Mouse (Mus musculus) testis, postnatal 14 days (tissue): ENCODE measurements around the gene T.

Experiments
- DNase-seq: peaks from one replicate; pipeline ENCODE4 v3.0.0; 2021; ENCODE audit warnings: low spot score

Gene T

DNA sequence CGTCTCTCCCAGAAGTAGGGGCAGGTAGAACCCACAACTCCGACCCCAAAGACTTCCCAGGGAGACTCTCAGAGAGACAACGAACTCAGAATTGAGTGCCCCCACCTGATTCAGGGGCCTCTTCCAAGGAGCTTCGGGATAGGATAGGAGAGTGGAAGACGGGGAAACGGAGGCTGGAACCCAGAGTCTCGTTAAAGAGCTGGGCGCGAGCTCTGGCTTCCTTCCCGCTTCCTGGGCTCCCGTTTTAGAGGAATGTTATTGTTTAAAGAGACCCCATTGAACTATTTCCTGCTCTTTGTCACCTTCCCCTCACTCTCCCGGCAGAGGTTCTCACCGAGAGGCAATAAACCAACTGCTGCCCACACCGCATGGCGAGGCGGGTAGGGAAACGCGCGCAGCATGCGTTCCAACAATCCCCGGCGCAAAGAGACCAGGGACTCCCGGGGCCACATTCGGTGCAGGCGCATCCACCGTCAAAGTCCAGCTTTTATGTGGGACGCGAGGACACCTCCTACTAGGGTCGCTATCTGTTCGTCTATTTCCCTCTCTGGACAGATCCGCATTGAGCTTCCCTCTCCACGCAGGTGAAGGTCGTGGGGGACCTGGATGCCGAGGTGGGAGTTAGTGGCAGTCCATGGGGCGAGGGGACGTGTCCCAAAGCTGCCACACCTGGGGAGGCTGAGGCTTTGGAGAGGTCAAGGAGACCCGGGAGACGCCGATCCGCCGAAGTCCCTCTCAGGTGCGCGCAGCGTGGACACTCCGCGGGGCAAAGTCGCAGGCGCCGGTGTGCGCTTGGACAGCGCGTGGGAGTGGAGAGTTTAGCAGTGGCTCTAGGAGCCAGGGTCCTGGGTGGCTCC is 874 bp upstream of the T start:
- no peak for DNase-seq

DNA sequence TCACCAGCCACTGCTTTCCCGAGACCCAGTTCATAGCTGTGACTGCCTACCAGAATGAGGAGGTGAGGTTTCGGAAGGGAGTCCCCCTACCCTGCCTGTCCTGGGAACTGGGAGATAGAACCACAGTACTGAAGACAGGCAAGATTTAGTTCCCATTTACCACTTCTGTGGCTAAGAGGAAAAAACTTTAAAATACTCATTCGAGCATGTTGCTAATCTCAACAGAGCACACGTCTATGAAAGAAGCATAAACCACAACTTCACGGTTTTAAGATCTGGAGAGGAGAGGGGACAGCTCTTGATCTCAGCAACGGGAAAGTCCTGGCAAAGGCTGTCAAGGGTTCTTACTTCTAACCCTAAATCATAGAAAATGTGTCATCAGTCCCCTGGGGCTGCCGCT is 2.0 kb downstream of the T start:
- no peak for DNase-seq

DNA sequence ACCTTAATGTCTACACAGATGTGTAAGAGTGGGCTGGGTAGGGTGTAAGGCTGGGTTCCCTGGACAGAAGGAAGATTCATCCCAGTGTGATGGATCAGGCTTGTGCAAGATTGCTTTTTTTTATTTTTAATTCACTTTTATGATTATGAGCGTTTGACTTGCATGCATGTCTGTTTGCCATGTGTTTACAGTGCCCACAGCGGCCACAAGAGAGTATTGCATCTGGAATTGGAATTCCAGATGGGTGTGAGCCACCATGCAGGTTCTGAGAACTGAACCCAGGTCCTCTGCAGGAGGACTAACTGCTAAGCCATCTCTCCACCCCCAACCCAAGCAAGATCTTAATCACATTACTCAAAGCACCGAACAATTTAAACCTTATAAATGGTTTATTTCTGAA is 9.8 kb downstream of the T start:
- DNase-seq = no peak

DNA sequence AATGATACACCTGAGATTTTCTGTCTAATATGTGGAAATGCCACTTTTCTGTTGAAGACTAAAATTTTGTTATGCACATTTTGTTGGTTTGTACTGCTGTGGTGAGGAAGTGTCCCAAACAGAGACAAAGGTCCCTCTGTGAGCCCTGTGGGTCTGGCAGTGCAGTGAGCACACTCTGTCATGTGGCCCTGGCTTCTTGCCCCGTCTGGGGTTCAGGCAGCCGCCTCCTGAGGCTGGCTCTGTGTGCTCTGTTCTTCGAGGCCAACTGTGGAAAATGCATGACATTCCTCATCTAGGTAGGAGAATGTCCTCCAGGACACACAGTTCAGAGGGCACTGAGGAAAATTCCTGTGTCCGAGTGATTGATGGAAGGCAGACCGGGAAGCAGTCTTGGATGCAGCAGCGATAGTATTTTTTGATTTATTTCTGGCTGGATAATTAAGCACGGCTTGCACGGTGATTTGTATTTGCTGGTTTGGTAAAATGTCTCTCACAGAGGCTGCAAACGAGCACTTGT is 13.5 kb downstream of the T start:
- DNase-seq = no peak

DNA sequence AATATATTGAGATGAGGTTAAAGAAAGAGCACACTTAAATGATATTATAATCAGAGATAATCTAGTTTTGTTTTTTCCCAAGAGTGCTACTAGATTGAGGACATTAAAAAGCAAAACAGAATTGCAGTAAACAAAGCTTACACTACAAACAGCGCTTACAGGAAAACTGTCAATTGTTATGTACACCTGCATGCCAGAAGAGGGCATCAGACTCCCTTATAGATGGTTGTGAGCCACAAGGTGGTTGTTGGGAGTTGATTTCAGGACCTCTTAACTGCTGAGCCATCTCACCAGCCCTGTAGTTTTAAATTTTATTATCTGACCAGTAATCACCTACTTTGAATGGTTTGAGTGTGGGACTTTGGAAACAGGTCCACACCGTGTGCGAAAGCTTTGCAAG is 14.1 kb downstream of the T start:
- no peak for DNase-seq

DNA sequence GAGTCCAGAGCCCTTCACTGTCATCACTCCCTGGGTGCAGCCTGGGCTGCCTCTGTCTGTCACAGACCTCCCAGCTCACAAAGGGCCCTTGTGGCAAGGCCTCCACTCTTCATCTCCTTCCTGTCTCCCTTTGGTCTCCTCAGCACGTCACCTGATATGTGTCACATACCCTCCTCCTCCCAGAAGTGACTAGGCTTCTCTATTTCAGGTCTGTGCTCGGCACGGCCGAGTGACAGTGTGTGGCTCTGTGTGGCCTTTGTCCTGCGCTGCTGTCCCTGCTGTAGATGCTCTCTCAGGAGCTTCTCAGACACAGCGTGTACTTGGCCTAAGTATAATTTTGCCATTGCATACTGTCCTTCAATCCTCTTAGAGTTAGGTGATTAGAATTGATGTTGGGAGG is 21.0 kb downstream of the T start:
- DNase-seq = no peak

DNA sequence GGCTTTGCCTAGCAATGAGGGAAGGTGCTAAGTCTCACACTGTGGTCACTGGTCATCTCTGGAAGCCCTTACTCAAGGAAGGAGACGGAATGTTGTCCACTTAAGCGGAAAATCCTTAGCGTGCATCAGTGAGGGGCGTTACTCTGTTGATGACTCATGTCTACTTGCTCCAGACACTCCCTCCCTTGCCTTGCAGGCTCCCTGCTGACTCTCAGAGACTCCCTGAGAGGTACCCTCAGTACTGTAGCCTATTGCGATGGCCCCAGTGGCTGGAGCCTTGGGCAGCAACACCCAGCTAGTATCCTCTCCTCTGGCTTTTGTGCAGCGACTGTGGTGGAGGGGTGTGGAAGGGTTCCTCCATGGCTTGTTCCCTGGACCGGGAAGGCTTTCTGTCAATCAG is 21.4 kb downstream of the T start:
- DNase-seq = no peak

DNA sequence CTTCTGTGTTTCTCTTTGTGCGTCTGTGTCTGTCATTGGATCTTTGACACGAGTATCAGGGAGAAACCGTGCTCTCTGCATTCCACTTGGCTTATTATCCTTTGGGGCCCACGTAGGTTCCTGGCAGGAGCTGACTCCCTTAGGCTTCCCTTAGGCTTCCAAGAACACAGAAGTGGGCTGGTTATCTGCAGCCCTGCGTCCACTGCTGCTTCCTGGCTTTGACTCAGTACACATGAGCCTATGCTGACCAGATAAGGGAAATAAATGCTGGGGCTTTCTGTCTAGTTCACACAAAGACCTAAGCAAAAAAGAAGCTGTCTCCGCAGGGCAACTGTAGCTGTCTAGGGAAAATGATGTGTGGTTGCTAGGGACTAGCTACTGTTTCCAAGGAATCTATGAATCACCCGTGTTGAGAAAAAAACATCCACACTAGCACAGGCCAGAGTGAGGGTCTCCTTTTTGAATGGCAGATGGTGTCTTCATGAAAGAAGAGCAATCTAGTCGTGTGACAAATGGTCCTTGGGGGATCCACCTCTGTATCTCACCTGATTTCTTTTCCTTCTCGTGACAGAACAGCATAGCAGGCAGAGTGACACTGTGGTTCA is 22.7 kb downstream of the T start:
- no peak for DNase-seq

DNA sequence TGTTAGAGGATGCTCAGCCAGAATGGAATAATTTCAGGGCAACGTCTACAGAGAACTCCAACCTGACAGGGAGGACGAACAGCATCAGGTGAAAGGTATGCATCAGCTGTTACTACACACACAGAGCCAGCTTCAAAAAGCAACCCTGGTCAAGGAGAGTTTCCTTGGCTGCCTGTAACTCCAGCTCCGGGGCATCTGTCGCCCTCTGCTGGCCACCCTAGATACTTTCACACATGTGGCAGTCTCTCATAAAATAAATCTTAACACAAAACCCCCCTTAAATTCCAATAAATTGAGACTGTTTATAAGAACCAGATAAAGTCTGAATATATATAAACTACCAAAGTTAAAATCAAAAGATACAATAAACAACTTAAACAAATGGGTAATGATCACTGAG is 27.3 kb downstream of the T start:
- no peak for DNase-seq

DNA sequence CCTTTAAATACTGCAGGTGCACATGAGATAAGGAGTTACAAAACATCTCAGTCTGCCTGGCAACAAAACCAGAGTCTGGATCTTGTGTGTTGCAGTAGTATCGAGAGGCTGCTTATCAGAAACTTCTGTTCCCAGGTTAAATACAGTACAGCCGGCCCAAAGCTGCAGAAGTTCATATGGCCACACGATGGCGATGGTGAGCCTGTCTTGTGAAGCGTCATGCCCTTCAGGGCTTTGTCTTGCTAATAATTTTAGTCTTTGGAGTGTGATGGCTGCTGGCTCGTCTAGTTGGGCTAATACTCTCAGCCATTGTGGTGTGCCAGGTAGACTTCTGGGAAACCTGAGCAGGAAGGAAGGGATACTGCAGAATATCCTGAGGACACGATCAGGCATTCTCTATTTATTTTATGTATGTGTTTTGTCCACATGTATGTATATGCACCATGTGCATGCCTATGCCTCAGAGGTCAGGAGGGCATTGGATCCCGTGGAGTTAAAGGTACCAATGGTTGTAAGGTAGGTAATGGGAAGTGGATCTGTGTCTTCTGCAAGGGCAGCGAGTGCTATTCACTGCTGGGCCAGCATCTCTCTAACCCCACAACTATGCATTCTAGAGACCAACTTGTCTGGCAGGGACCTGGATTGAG is 29.4 kb downstream of the T start:
- no peak for DNase-seq

DNA sequence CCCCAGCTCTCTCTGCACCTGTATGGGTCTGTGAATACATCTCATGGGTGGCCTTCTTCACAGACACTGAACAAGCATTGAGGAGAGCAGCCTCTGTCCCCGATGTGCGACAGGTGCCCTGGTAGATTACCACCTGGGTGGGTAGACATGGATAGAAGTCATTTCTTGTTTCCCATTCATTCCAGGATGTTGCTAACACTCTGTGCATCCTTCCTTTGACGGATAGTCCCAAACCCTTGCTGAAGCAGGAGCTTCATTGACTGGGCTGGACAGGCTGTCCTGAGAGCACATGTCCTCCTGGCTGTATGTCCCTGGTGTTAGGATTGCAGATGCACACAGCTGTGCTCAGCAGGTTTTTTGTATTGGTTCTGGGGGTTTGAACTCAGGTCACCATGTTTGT is 33.5 kb downstream of the T start:
- no peak for DNase-seq

DNA sequence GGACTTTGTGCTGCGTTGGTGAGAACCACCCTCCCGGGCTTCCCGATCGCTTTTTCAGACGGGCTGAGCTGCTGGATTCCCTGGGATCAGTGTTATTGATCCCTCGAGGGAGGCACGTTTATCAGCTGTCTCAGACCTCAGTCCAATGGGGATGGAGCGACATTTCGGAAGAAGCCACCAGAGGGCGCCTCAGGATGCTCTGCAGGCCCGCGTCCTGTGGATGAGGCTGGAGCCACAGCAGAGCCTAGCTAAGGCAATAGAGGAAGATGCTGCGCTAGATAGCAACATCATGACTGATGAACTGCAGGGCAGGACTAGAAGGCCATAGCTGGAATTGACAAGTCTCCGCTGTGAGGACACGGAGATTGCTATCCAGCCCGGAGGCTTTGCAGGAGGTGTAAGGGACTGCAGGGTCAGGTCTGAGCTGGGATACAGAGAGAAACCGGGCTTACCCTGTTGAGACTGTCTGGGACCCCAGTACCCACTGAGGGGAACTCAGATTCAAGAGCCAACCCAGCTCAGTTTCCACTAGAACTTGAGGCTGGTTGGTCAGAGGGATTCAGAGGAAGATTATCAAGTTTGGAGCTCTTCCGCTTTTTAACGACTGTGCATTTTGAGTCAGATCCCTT is 34.6 kb downstream of the T start:
- DNase-seq = peak; percentile 73

DNA sequence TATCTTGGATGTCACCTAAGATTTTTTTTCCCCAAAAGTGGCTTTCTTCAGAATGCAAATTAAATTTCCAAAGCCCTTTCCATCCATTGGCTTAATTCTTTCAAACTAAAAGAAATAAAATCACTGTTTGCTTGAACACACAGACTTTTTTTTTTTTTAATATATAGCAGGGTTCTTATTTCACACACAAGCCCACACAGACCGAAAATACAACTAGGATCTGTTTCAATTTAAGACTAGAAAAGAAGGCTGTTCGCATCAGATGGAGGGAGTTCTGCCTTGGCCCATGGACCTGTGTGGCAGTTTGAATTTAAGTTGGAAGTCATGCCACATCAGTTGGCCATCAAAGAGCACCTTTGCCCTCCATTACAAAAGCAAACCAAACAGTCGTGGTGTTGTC is 44.3 kb downstream of the T start:
- no peak for DNase-seq

DNA sequence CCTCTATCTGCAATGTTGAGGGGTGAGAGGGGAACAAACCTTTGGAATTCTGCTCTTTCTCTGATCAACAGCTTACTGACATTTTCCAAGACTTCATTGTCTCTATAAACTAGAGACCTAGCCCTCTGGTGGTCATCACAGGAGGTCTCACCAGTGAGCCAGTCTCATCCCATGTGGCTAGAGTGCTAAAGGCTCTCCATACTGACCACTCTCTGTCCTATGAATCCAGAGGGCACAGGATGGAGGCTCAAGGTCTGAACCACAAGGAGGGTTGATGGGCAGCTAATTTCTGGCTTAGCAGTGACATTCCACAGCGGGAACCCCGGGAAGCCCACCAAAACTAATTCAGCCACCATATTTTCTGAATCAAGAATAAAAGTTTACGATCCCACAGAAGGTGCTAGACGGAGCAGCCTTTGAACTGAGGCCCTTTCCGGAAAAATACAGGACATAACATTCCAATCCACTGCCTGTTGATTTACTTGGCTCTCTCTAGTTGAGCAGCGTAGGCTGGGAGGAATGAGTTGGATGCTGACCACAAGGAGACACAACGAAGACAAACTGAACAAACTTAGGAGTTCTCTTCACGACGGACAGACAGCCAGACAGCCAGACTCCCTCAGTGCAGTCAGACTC is 45.4 kb downstream of the T start:
- no peak for DNase-seq

DNA sequence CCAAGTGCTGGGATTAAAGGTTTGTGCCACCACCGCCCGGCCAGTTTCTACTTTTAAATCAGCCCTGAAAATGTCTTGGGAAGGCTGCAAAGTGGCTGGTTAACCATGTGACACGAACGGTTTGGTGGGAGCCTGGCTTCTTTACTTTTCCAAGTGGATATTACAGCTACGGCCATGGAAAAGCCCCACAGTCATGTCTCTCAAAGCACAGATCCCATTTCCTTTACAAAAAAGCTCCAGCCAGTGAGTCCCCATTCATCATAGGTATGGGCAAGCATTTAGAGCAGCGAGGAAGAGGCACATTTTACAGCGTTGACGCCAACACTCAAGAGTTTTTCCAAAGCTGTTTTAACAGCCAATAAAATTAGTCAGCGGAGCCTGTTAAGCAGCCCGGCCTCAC is 47.6 kb downstream of the T start:
- no peak for DNase-seq

DNA sequence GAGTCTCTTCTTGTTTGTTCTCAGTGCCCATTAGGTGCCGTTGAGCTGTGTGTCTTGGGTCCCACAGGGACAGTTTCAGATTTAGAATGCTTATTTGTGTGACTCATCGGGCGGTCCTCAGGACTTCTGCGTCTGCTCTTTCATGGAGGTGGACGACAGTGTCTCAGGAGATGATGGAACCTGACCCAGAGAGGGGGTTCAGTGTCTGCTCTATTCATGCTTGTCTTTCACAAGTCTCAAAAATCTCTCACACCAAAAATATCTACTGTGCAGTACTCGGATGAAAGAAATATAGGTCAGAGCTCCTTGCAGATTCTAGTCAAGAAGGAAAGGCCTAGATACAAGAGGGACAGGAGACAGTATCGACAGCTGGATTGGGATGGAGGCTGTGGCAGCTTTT is 48.7 kb downstream of the T start:
- DNase-seq = no peak

DNA sequence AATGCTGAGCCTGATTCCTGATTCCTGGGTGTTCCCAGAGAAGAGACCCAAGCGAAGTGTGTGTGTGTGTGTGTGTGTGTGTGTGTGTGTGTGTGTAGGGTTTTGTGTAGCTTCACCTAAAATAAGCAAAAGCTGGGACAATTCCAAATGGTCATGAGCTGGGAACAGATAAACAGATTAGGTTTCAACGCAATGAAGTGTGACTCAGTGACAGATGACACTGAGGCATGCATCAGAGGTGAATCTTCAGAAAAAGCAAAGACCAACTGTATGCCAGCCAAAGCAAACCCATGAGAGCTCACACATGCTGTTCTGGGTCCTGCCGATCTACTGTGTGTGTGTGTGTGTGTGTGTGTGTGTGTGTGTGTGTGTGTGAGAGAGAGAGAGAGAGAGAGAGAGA is 50.0 kb downstream of the T start:
- DNase-seq = no peak

DNA sequence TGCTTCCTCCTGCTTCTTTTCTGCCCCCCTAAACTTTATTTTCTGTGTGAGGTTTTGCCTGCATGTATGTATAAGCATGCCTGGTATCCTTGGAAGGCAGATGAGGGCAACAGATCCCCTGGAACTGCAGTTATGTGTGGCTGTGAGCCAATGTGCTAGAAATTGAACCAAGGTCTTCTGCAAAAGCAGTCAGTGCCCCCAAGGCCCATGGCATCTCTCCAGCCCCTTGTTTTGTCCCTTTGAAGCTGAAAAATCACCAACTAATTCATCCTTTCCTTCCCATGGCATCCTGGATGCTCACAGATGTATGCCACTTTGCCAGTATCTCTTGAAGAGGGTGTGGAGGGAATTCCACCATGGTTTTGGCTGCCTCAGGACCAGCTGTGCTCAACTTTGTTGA is 50.9 kb downstream of the T start:
- no peak for DNase-seq

DNA sequence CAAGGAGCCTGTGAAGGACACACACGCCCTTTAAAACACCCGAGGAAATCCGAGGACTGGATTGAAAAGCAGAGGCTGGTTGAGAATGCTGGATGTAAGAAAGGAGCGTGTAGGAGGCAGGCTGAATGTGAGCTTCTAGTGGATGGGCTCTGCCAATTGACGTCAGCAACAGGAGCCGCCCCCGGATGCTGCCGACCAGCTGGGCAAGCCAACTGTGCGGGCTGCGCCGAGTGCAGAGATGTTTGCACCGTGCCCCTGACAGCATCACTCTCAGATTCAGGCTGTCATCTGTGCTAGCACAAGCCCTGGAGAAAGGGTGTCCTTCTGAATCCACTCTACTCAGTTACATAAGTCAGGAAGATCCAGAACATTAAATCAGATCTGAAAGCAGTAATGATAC is 53.6 kb downstream of the T start:
- peak; percentile 69 for DNase-seq

DNA sequence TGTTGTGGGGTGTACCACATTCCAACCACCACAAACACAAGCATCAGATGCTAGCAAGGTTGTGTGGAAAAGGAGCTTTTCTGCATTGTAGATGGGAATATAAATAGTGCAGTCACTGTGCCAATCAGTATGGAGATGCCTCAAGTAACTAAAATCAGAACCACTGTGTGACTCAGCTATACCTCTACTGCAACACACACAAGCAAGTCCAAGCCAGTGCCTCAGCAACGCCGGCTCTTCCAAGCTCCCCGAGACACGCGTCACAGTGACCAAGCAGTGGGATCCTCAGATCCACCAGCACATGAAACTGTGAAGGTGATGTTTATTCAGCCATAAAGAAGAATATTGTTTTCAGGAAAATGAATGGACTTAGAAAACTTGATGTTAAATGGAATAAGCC is 56.7 kb downstream of the T start:
- DNase-seq = no peak
